Mouse (Mus musculus) ES-E14 (cell line): ENCODE results near the gene Slc35e4. TPM values are rescaled to one million over a fixed set of nuclear protein-coding genes. Genes with fewer than 3 reads are reported as not detected.

ENCODE experiments used
- DNase-seq: peaks from one replicate; pipeline ENCODE4 v3.0.0-alpha.2; 2013; ENCODE audit warnings: low read depth, low spot score
- H3K27ac ChIP-seq: 2 replicates; pipeline ENCODE4 v1.5.1; 2012; ENCODE audit warnings: low read depth, mild to moderate bottlenecking, low read length, moderate library complexity, mixed read lengths; ENCODE audit not compliant: poor library complexity, insufficient read depth, severe bottlenecking
- H3K36me3 ChIP-seq: 2 replicates; pipeline ENCODE4 v1.6.1; 2012; ENCODE audit warnings: mild to moderate bottlenecking, low read length, moderate library complexity, mixed read lengths; ENCODE audit not compliant: control insufficient read depth, poor library complexity, insufficient read depth, severe bottlenecking
- H3K4me1 ChIP-seq, 2 experiments: fragments of 150-350 bp in 1 of 2; sonication (generic) in 1 of 2; 2 replicates each; pipeline ENCODE4 v1.6.1; 2012; ENCODE audit warnings: low read length in 2 of 2, mild to moderate bottlenecking in 1 of 2, mixed read lengths in 1 of 2; ENCODE audit not compliant: control insufficient read depth in 2 of 2, insufficient read depth in 2 of 2, poor library complexity in 1 of 2
- H3K4me3 ChIP-seq, 2 experiments: fragments of 150-350 bp in 1 of 2; sonication (generic) in 1 of 2; 2 replicates each; pipeline ENCODE4 v1.5.1; 2012; ENCODE audit warnings: low read length in 2 of 2, low read depth in 1 of 2, mild to moderate bottlenecking in 1 of 2, mixed read lengths in 1 of 2; ENCODE audit not compliant: insufficient read depth in 1 of 2, poor library complexity in 1 of 2, severe bottlenecking in 1 of 2
- H3K9ac ChIP-seq: 2 replicates; pipeline ENCODE4 v1.6.1; 2012; ENCODE audit warnings: low read depth, mild to moderate bottlenecking, low read length, mixed read lengths; ENCODE audit not compliant: poor library complexity, insufficient read depth, severe bottlenecking
- H3K9me3 ChIP-seq: fragments of 150-350 bp; sonication (generic); 2 replicates; pipeline ENCODE4 v1.6.1; 2012; ENCODE audit warnings: low read depth, mild to moderate bottlenecking, low read length; ENCODE audit not compliant: control insufficient read depth, insufficient read depth
- CHD2 ChIP-seq: IDR thresholded peaks from 2 replicates; pipeline ENCODE4 v1.6.1; 2014; ENCODE audit warnings: mild to moderate bottlenecking, low read depth, low read length, inconsistent platforms
- HCFC1 ChIP-seq: IDR thresholded peaks from 2 replicates; pipeline ENCODE4 v1.6.1; 2012; ENCODE audit warnings: low read length, inconsistent platforms, borderline replicate concordance; ENCODE audit not compliant: insufficient read depth
- MAFK ChIP-seq: IDR thresholded peaks from 2 replicates; pipeline ENCODE4 v1.6.1; 2014; ENCODE audit warnings: mild to moderate bottlenecking, low read depth, low read length, inconsistent platforms; ENCODE audit not compliant: insufficient read depth
- ZC3H11A ChIP-seq: IDR thresholded peaks from 2 replicates; pipeline ENCODE4 v1.6.1; 2012; ENCODE audit warnings: low read depth, mild to moderate bottlenecking, inconsistent platforms, low read length, borderline replicate concordance
- ZNF384 ChIP-seq: IDR thresholded peaks from 2 replicates; pipeline ENCODE4 v1.6.1; 2012; ENCODE audit warnings: low read depth, low read length, inconsistent platforms
- in situ Hi-C, 2 experiments: fragments of 600-800 bp; cut with MboI; formaldehyde crosslinking; loops; one replicate each; pipeline ENCODE4 v1.15.1; 2025; ENCODE audit warnings: low sequenced_read_pairs in 2 of 2, inconsistent platforms in 1 of 2; ENCODE audit not compliant: unreplicated experiment in 2 of 2
- total RNA-seq: library from RNA; depleted of rRNA; stranded (reverse); fragments of 300-350 nt; gene quantifications from 2 replicates; pipeline ENCODE4 v1.2.3, GENCODE M21; 2012

Gene Slc35e4
- total RNA-seq, 1 experiment, result 18.2 TPM

DNA sequence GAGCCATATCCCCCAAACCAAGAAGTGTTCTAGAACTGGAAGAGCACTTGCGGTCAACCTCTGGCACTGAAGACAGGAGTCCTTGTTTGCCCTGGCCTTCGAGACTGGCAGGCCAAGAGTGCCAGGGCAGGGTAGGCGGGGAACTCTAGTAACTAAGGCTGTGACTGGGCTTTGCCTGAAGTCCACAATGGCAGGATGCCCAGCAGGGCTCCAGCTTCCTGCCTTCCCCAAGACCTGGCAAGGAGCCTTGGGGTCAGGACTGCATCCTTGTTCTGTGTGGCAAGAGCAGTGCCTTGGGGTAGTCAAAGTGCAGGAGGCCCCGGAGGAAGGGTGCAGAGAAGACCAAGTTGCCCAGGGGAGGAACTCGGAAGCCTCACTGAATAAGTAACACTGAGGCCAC is 11.4 kb downstream of the Slc35e4 start:
- Histone ChIP-seq H3K9me3 (no peaks in the 10 kb centered on the region), H3K36me3 (no peaks in the 10 kb centered on the region; the same call in 1 of the 2 replicates), H3K9ac (no peak overlapping the region), H3K4me3 (no peak overlapping the region), H3K27ac (no peak overlapping the region), H3K4me1 (peaks cover 0 to 8% of the 10 kb centered on the region in 2 experiments; a peak in 2 of 4 replicates)
- in situ Hi-C loops, result no loop called here
- no peak for DNase-seq
- TF ChIP-seq ZC3H11A, result no peak
- TF ChIP-seq CHD2, result no peak
- no peak for TF ChIP-seq HCFC1
- TF ChIP-seq ZNF384, result no peak
- no peak for TF ChIP-seq MAFK

DNA sequence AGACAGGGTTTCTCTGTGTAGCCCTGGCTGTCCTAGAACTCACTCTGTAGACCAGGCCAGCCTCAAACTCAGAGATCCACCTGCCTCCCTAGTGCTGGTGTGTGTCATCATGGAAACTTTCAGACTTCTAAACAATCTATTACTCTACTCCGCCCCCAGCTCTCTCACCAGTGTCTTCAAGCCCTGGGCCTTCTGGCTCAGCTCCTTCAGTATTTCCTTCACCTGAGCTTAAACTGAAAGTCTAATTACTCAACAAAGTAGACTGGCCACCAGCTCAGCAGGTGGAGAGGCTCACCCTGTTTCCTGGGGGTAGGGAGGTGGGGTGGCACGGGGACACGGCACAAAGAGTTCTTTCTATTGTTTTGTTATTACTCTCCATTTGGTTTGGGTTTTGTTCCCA is 11.9 kb downstream of the Slc35e4 start:
- H3K27ac ChIP-seq, result no peak overlapping the region
- peaks cover 0 to 8% of the 10 kb centered on the region in 2 experiments; a peak in 2 of 4 replicates for H3K4me1 ChIP-seq
- H3K4me3 ChIP-seq, result no peak overlapping the region
- no peak overlapping the region for H3K9ac ChIP-seq
- in situ Hi-C loops, result no loop called here
- H3K36me3 ChIP-seq, result no peaks in the 10 kb centered on the region; the same call in 1 of the 2 replicates
- TF ChIP-seq MAFK (no peak), ZNF384 (no peak), ZC3H11A (no peak), CHD2 (no peak)
- no peak for DNase-seq
- no peaks in the 10 kb centered on the region for H3K9me3 ChIP-seq

DNA sequence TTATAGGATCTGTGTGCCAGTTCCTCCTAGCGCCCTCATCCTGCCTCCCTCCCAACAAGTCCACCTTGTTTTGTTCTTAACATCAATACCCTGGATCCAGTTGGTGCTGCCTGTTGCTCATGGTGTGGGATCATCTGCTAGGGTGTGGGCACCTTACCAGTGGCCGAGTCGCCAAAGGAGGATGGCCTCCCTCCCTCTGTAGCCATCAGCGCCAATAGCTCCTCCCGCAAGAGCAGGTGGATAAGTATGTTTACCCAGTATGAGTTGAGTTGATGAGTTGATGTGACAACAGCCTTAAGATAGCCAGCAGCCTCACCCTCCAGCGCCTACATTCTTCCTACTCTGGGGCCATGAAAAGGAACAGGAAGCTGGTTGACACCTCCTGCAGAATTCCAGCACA is 14.2 kb downstream of the Slc35e4 start:
- TF ChIP-seq HCFC1 (no peak), ZC3H11A (no peak), MAFK (no peak), CHD2 (no peak), ZNF384 (no peak)
- H3K36me3 ChIP-seq, result peaks cover 3% of the 10 kb centered on the region; the same call in 1 of the 2 replicates
- no peaks in the 10 kb centered on the region for H3K9me3 ChIP-seq
- no peak overlapping the region for H3K9ac ChIP-seq
- in situ Hi-C loops, result no loop called here
- H3K27ac ChIP-seq, result no peak overlapping the region
- DNase-seq, result no peak
- H3K4me3 ChIP-seq, result no peak overlapping the region
- H3K4me1 ChIP-seq, result peaks cover 0 to 5% of the 10 kb centered on the region in 2 experiments; a peak in 2 of 4 replicates

DNA sequence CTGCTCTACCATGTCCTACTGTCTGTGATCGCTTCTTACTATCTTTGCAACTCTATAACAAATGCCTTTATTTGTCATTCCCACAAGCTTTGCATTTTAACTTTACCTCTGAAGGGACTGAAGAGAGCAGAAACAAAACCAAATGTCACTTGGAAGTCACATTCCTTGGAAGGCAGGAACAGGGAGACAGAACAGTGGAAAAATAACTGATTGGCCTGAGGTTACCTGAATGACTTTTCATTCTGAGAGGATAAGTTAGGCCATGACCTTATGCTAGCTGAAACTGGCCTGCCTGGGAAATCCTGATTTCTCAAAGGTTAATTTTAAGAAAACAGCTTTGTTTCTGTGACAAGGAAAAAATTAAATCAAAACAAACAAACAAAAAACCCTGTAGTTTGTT is 18.5 kb downstream of the Slc35e4 start:
- Histone ChIP-seq H3K36me3 (peaks cover 3% of the 10 kb centered on the region; the same call in 1 of the 2 replicates), H3K9ac (no peak overlapping the region), H3K4me1 (no peaks in the 10 kb centered on the region), H3K27ac (no peak overlapping the region), H3K9me3 (no peaks in the 10 kb centered on the region), H3K4me3 (no peak overlapping the region)
- TF ChIP-seq ZC3H11A (no peak), HCFC1 (no peak), ZNF384 (no peak), MAFK (no peak), CHD2 (no peak)
- no peak for DNase-seq
- in situ Hi-C loops, result no loop called here

DNA sequence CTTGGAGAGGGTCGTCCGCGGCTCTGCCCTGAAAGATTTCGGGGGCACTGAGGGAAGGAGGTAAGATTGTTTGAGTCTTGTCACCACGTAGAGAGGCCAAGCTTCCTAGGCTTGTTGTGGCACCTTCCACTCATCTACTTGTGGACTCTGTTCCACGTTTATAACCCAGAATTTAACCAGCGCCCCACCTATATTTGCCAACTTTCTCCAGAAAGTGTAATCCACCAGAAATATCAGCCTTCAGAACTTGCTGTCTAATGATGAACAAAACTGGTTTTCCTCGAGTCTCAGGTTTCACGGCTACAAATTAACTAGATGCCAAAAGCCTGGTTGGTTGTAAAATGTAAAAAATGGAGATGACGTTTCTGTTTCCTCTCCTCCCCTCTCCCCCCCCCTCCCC is 19.0 kb downstream of the Slc35e4 start:
- Histone ChIP-seq H3K36me3 (peaks cover 3% of the 10 kb centered on the region; the same call in 1 of the 2 replicates), H3K4me3 (peak overlapping the region; percentile 66 to 79), H3K9me3 (no peaks in the 10 kb centered on the region), H3K27ac (no peak overlapping the region), H3K9ac (peak overlapping the region; percentile 57), H3K4me1 (no peaks in the 10 kb centered on the region)
- DNase-seq, result no peak
- TF ChIP-seq ZC3H11A (no peak), CHD2 (no peak), ZNF384 (no peak), MAFK (no peak), HCFC1 (no peak)
- in situ Hi-C loops, result no loop called here
